ENCODE assay signal across 24 mouse cellular contexts in genomic region chr4:5568076-5568475, GRCm38 (mm10).
DNase-seq lines count a peak whose midpoint lies in the region; ATAC-seq and TF ChIP-seq lines count a peak whose summit lies in the region.
"Had no signal": no experiment of that assay in that cellular context is flagged by ENCODE, and none has a peak within 500 bp of the region (broad histone marks: within the 10 kb centered on the region; RNA-seq: fewer than 3 reads in every experiment).

No protein-coding gene starts in this region.

- no peak for ATAC-seq in limb, embryonic 14.5 days (ENCODE audit: low FRiP score, low read depth)
- ATAC-seq in monocyte, adult 5-6 weeks (replicated peaks; ENCODE audit: insufficient number of reproducible peaks, low FRiP score, low TSS enrichment, poor library complexity, severe bottlenecking): no peak
- ATAC-seq: forebrain, embryonic 13.5 days; forebrain, embryonic 15.5 days; forebrain, postnatal 0 days had no signal

- H3K36me3 ChIP-seq in limb, embryonic 14.5 days (ENCODE audit: control insufficient read depth, insufficient read depth, low read length): no peaks in the 10 kb centered on the region
- no peaks in the 10 kb centered on the region for H3K36me3 ChIP-seq in limb, embryonic 10.5 days
- H3K36me3 ChIP-seq: embryonic facial prominence, embryonic 12.5 days; embryonic facial prominence, embryonic 15.5 days; forebrain, embryonic 15.5 days had no signal

- no peak overlapping the region for H3K4me3 ChIP-seq in limb, embryonic 14.5 days (replicated peaks; ENCODE audit: low read length)
- H3K4me3 ChIP-seq in limb, embryonic 10.5 days: no peak overlapping the region
- H3K4me3 ChIP-seq: embryonic facial prominence, embryonic 12.5 days; embryonic facial prominence, embryonic 15.5 days; erythroblast, embryonic 14.5 days; forebrain, embryonic 13.5 days; forebrain, embryonic 15.5 days had no signal

- no peak overlapping the region for H3K9ac ChIP-seq in limb, embryonic 14.5 days (ENCODE audit: low read depth, low read length, severe bottlenecking)
- H3K9ac ChIP-seq: embryonic facial prominence, embryonic 12.5 days; embryonic facial prominence, embryonic 15.5 days; forebrain, embryonic 13.5 days; forebrain, embryonic 15.5 days; forebrain, postnatal 0 days had no signal

- DNase-seq in kidney, adult 11 months: peak; percentile 5
- no peak for DNase-seq in kidney, adult 18-20 months
- peak; percentile 7 for DNase-seq in kidney, adult 8-10 months
- DNase-seq in kidney, postnatal 10 days: no peak
- DNase-seq in limb, embryonic 14.5 days (ENCODE audit: low spot score): peak; percentile 50
- no peak for DNase-seq in limb, embryonic 10.5 days (ENCODE audit: low spot score)
- peak; percentile 51 for DNase-seq in gonadal fat pad, adult 2 months (ENCODE audit: low read depth)
- DNase-seq: adrenal gland, adult 2 months; adrenal gland, postnatal 10 days; adrenal gland, postnatal 25 days; cerebellum, adult 11 months; cerebellum, adult 18-20 months; cerebellum, adult 8-10 months; cerebellum, adult 9-11 months; cerebellum, postnatal 14 days; cerebellum, postnatal 36 days; embryo, embryonic 11 days; forebrain, postnatal 0 days had no signal

- no peaks in the 10 kb centered on the region for H3K9me3 ChIP-seq in limb, embryonic 14.5 days (ENCODE audit: control insufficient read depth, low read length)
- no peaks in the 10 kb centered on the region for H3K9me3 ChIP-seq in limb, embryonic 10.5 days (replicated peaks)
- H3K9me3 ChIP-seq: embryonic facial prominence, embryonic 12.5 days; embryonic facial prominence, embryonic 15.5 days; forebrain, embryonic 13.5 days; forebrain, embryonic 15.5 days had no signal

- H3K27ac ChIP-seq in limb, embryonic 14.5 days (replicated peaks; ENCODE audit: low read depth, low read length): no peak overlapping the region
- H3K27ac ChIP-seq in limb, embryonic 10.5 days: no peak overlapping the region
- H3K27ac ChIP-seq: embryonic facial prominence, embryonic 12.5 days; embryonic facial prominence, embryonic 15.5 days; forebrain, embryonic 13.5 days; forebrain, embryonic 15.5 days had no signal

- H3K4me2 ChIP-seq in limb, embryonic 14.5 days (replicated peaks; ENCODE audit: low read depth, low read length, severe bottlenecking): no peak overlapping the region
- H3K4me2 ChIP-seq: embryonic facial prominence, embryonic 12.5 days; embryonic facial prominence, embryonic 15.5 days; forebrain, embryonic 13.5 days; forebrain, embryonic 15.5 days had no signal

- no peaks in the 10 kb centered on the region for H3K4me1 ChIP-seq in limb, embryonic 14.5 days (ENCODE audit: control insufficient read depth, insufficient read depth, low read length)
- no peaks in the 10 kb centered on the region for H3K4me1 ChIP-seq in limb, embryonic 10.5 days
- H3K4me1 ChIP-seq: embryonic facial prominence, embryonic 12.5 days; embryonic facial prominence, embryonic 15.5 days; forebrain, embryonic 13.5 days; forebrain, embryonic 15.5 days had no signal

- TF ChIP-seq POLR2A in limb, embryonic 14.5 days (IDR thresholded peaks at IDR 0.05; ENCODE audit: borderline replicate concordance, extremely low read depth, insufficient read depth, insufficient read length): no peak

- H3K27me3 ChIP-seq in limb, embryonic 14.5 days (ENCODE audit: control insufficient read depth, insufficient read depth, low read length): no peaks in the 10 kb centered on the region
- no peaks in the 10 kb centered on the region for H3K27me3 ChIP-seq in limb, embryonic 10.5 days (ENCODE audit: low read depth, poor library complexity, severe bottlenecking)
- H3K27me3 ChIP-seq: embryonic facial prominence, embryonic 12.5 days; embryonic facial prominence, embryonic 15.5 days; forebrain, embryonic 13.5 days; forebrain, embryonic 15.5 days had no signal

Comparison
In these comparisons a context has a peak if more than half of its experiments do, and no peak if none do; other contexts are left out.
1. DNase-seq: peak in kidney, adult 11 months (single experiment), kidney, adult 8-10 months (2 of 2), limb, embryonic 14.5 days (single experiment) and gonadal fat pad, adult 2 months (single experiment); none in kidney, adult 18-20 months (single experiment), kidney, postnatal 10 days (single experiment) and limb, embryonic 10.5 days (single experiment).